Mouse (Mus musculus) gastrocnemius, postnatal 10 days (tissue): ENCODE data around the gene C2cd2l. TPM values are rescaled to one million over a fixed set of nuclear protein-coding genes. Genes with fewer than 3 reads are reported as not detected.
"Not testable (repeated sequence)": the region's sequence is repeated elsewhere in the genome, so short reads cannot be mapped to it uniquely, and the experiment has no call there.

Experiments
- DNase-seq: peaks from one replicate; pipeline ENCODE4 v3.0.0; 2021; ENCODE audit warnings: mixed read lengths
- long read RNA-seq, 2 experiments: library from polyadenylated mRNA; stranded (forward); transcript quantifications; one replicate each; pipeline ENCODE4 v2.0.0; 2021
- total RNA-seq, 2 experiments: library from RNA; stranded (reverse); gene quantifications; 2 replicates each; pipeline ENCODE4 v1.2.3; 2021

Gene C2cd2l
- 10 to 100 TPM in 1 of 2 experiments, 1 to 10 TPM in 1; 7.5 to 15.7 TPM for total RNA-seq
- long read RNA-seq, experiment 1, full-length matches to known transcripts, result 10 of 16 reads
- long read RNA-seq, experiment 1, partial matches to known transcripts, result 3 of 16 reads
- long read RNA-seq, experiment 1, other reads (novel, unspliced or antisense), result 3 of 16 reads
- long read RNA-seq, experiment 2, full-length matches to known transcripts, result 2 of 5 reads
- long read RNA-seq, experiment 2, partial matches to known transcripts, result 3 of 5 reads
- long read RNA-seq, experiment 2, other reads (novel, unspliced or antisense), result 0 of 5 reads

- DNase-seq, result peak; percentile 85
These were observed at the start of gene C2cd2l for GRCm38 (mm10) chr9:44319887-44320798. Gene C2cd2l, minus strand, starts transcription at chr9:44320285.

GRCm38 (mm10) chr9:44364480-44364879 is 44.4 kb upstream of the C2cd2l start:
- no peak for DNase-seq

GRCm38 (mm10) chr9:44361931-44362330 is 41.8 kb upstream of the C2cd2l start:
- not testable (repeated sequence) for DNase-seq

GRCm38 (mm10) chr9:44361190-44361917 is 41.3 kb upstream of the C2cd2l start, which contains the start of gene Vps11:
Gene Vps11, minus strand, starts transcription at chr9:44361670.
- DNase-seq, result peak; percentile 94

GRCm38 (mm10) chr9:44357207-44357606 is 37.1 kb upstream of the C2cd2l start:
- DNase-seq, result no peak

- no peak for DNase-seq
These were observed 33.1 kb upstream of the C2cd2l start for GRCm38 (mm10) chr9:44353142-44353541.

- DNase-seq, result no peak
These were observed 32.3 kb upstream of the C2cd2l start for GRCm38 (mm10) chr9:44352337-44352736.

GRCm38 (mm10) chr9:44351396-44351795 is 31.3 kb upstream of the C2cd2l start:
- DNase-seq, result no peak

GRCm38 (mm10) chr9:44348546-44348945 is 28.5 kb upstream of the C2cd2l start:
- no peak for DNase-seq

GRCm38 (mm10) chr9:44347621-44348020 is 27.5 kb upstream of the C2cd2l start:
- DNase-seq, result no peak

- DNase-seq, result no peak
These were observed 27.1 kb upstream of the C2cd2l start for GRCm38 (mm10) chr9:44347166-44347565.

GRCm38 (mm10) chr9:44345570-44346433 is 25.7 kb upstream of the C2cd2l start:
- DNase-seq, result no peak

- peak; percentile 86 for DNase-seq
These were observed 23.8 kb upstream of the C2cd2l start, which contains the start of gene Hmbs for GRCm38 (mm10) chr9:44343781-44344421. Gene Hmbs, minus strand, starts transcription at chr9:44344228.

- DNase-seq, result no peak
These were observed 23.2 kb upstream of the C2cd2l start for GRCm38 (mm10) chr9:44343290-44343689.

GRCm38 (mm10) chr9:44342605-44343004 is 22.5 kb upstream of the C2cd2l start:
- no peak for DNase-seq

GRCm38 (mm10) chr9:44342173-44342572 is 22.1 kb upstream of the C2cd2l start:
- no peak for DNase-seq

- DNase-seq, result no peak
These were observed 21.4 kb upstream of the C2cd2l start for GRCm38 (mm10) chr9:44341487-44341886.

GRCm38 (mm10) chr9:44338574-44338973 is 18.5 kb upstream of the C2cd2l start:
- DNase-seq, result no peak

- no peak for DNase-seq
These were observed 17.5 kb upstream of the C2cd2l start for GRCm38 (mm10) chr9:44337436-44338169.

GRCm38 (mm10) chr9:44336964-44337363 is 16.9 kb upstream of the C2cd2l start:
- no peak for DNase-seq
